Mouse (Mus musculus) heart, adult 11 months (tissue): ENCODE results near the gene Olfr804.

Experiments
- DNase-seq: peaks from one replicate; pipeline ENCODE4 v3.0.0; 2022

Olfr804 gene

GRCm38 (mm10) chr10:129702910-129703309 is at the start of gene Olfr804:
Gene Olfr804 (plus strand): TSS chr10:129703210.
- no peak for DNase-seq

GRCm38 (mm10) chr10:129657394-129657793 is 45.6 kb upstream of the Olfr804 start, which contains the start of gene Olfr800:
Gene Olfr800 (plus strand): TSS chr10:129657694.
- no peak for DNase-seq

GRCm38 (mm10) chr10:129673765-129674164 is 29.2 kb upstream of the Olfr804 start, which contains the start of gene Olfr801:
Gene Olfr801 (minus strand): TSS chr10:129673865.
- no peak for DNase-seq

GRCm38 (mm10) chr10:129688069-129688468 is 14.9 kb upstream of the Olfr804 start, which contains the start of gene Olfr802:
Gene Olfr802 (minus strand): TSS chr10:129688169.
- DNase-seq, result no peak

- DNase-seq, result no peak
Observed at GRCm38 (mm10) chr10:129694186-129694585, 8.8 kb upstream of the Olfr804 start, which contains the start of gene Olfr803. Gene Olfr803 (minus strand): TSS chr10:129694286.

GRCm38 (mm10) chr10:129729275-129729674 is 26.3 kb downstream of the Olfr804 start, which contains the start of gene Olfr805:
Gene Olfr805 (minus strand): TSS chr10:129729375.
- no peak for DNase-seq

GRCm38 (mm10) chr10:129741821-129742220 is 38.8 kb downstream of the Olfr804 start, which contains the start of gene Olfr806:
Gene Olfr806 (minus strand): TSS chr10:129741921.
- no peak for DNase-seq

- DNase-seq, result no peak
Observed at GRCm38 (mm10) chr10:129757693-129758092, 54.7 kb downstream of the Olfr804 start, which contains the start of gene Olfr807. Gene Olfr807 (minus strand): TSS chr10:129757793.
